Mouse (Mus musculus) lung, embryonic 15.5 days (tissue): ENCODE results near the gene Dgat2. TPM values are rescaled to one million over a fixed set of nuclear protein-coding genes. Genes with fewer than 3 reads are reported as not detected.
A peak's percentile ranks its signal among the peaks of the same experiment; 100 is the strongest.

Experiments
- ATAC-seq: fragments of 200-750 bp; cut with Nextera tagmentation; 2 replicates; pipeline ENCODE4 v1.8.0; 2017; ENCODE audit warnings: moderate number of reproducible peaks, borderline replicate concordance; ENCODE audit not compliant: low FRiP score, low TSS enrichment; ENCODE audit errors: extremely low read depth
- H3K27ac ChIP-seq: fragments of 300-500 bp; sonication (generic); 2 replicates; pipeline ENCODE4 v1.5.1; 2015; ENCODE audit warnings: moderate library complexity, mild to moderate bottlenecking, inconsistent platforms
- H3K27me3 ChIP-seq: fragments of 300-500 bp; sonication (generic); 2 replicates; pipeline ENCODE4 v1.6.1; 2015; ENCODE audit warnings: inconsistent platforms
- H3K36me3 ChIP-seq: fragments of 300-500 bp; sonication (generic); 2 replicates; pipeline ENCODE4 v1.6.1; 2015; ENCODE audit warnings: inconsistent platforms
- H3K4me1 ChIP-seq: fragments of 300-500 bp; sonication (generic); 2 replicates; pipeline ENCODE4 v1.6.1; 2015; ENCODE audit warnings: inconsistent platforms
- H3K4me2 ChIP-seq: fragments of 300-500 bp; sonication (generic); 2 replicates; pipeline ENCODE4 v1.6.1; 2015; ENCODE audit warnings: inconsistent platforms, mild to moderate bottlenecking, moderate library complexity
- H3K4me3 ChIP-seq: fragments of 300-500 bp; sonication (generic); 2 replicates; pipeline ENCODE4 v1.5.1; 2015; ENCODE audit warnings: mild to moderate bottlenecking, inconsistent platforms
- H3K9ac ChIP-seq: fragments of 300-500 bp; sonication (generic); 2 replicates; pipeline ENCODE4 v1.6.1; 2015; ENCODE audit warnings: inconsistent platforms
- H3K9me3 ChIP-seq: fragments of 300-500 bp; sonication (generic); 2 replicates; pipeline ENCODE4 v1.6.1; 2016; ENCODE audit warnings: inconsistent platforms
- WGBS: fragments of 180-500 bp; shearing (Covaris S2); methylation state at CpG from one replicate; pipeline ENCODE4 v1.1.7; 2015; 5-methylcytosine and 5-hydroxymethylcytosine counted together
- polyA plus RNA-seq: library from polyadenylated mRNA; unstranded; fragments of >200 nt; fragmentation: Nextera tagmentation; extraction: Ambion mirVana; gene quantifications from 2 replicates; pipeline ENCODE4 v1.2.1, GENCODE M21; 2015

Dgat2 gene
- polyA plus RNA-seq, 1 experiment from 2014 or later, result 34.7 TPM

GRCm38 (mm10) chr7:99158904-99159303, 23.6 kb downstream of the Dgat2 start:
- peaks cover 16% of the 10 kb centered on the region for H3K4me1 ChIP-seq
- no peaks in the 10 kb centered on the region for H3K27me3 ChIP-seq
- no peaks in the 10 kb centered on the region for H3K36me3 ChIP-seq
- H3K9me3 ChIP-seq, result no peaks in the 10 kb centered on the region
- H3K27ac ChIP-seq, result no peak overlapping the region
- ATAC-seq, result no peak
- H3K4me3 ChIP-seq, result no peak overlapping the region
- no peak overlapping the region for H3K4me2 ChIP-seq
- H3K9ac ChIP-seq, result no peak overlapping the region
- WGBS, result 69% methylated on average over 5 of the region's 5 CpGs

GRCm38 (mm10) chr7:99158011-99158410, 24.5 kb downstream of the Dgat2 start:
- no peak for ATAC-seq
- H3K9me3 ChIP-seq, result no peaks in the 10 kb centered on the region
- H3K4me2 ChIP-seq, result no peak overlapping the region
- H3K4me3 ChIP-seq, result no peak overlapping the region
- peaks cover 16% of the 10 kb centered on the region for H3K4me1 ChIP-seq
- WGBS, result 82% methylated on average over 8 of the region's 8 CpGs
- no peaks in the 10 kb centered on the region for H3K36me3 ChIP-seq
- no peak overlapping the region for H3K9ac ChIP-seq
- no peaks in the 10 kb centered on the region for H3K27me3 ChIP-seq
- no peak overlapping the region for H3K27ac ChIP-seq

- Histone ChIP-seq H3K27ac (no peak overlapping the region), H3K36me3 (no peaks in the 10 kb centered on the region), H3K4me1 (peaks cover 16% of the 10 kb centered on the region), H3K9ac (no peak overlapping the region), H3K9me3 (no peaks in the 10 kb centered on the region), H3K4me3 (no peak overlapping the region), H3K4me2 (no peak overlapping the region), H3K27me3 (no peaks in the 10 kb centered on the region)
- no peak for ATAC-seq
- 82% methylated on average over 10 of the region's 10 CpGs for WGBS
Observed at GRCm38 (mm10) chr7:99156737-99157136, 25.8 kb downstream of the Dgat2 start.

GRCm38 (mm10) chr7:99155311-99156289, 26.9 kb downstream of the Dgat2 start:
- H3K36me3 ChIP-seq, result no peaks in the 10 kb centered on the region
- no peaks in the 10 kb centered on the region for H3K27me3 ChIP-seq
- peak overlapping the region; percentile 55 for H3K27ac ChIP-seq
- H3K4me2 ChIP-seq, result peak overlapping the region; percentile 51
- H3K4me1 ChIP-seq, result peaks cover 16% of the 10 kb centered on the region
- 8% methylated on average over 17 of the region's 17 CpGs for WGBS
- peak; percentile 81 for ATAC-seq
- peak overlapping the region; percentile 31 for H3K9ac ChIP-seq
- H3K4me3 ChIP-seq, result peak overlapping the region; percentile 20; the same call in 1 of the 2 replicates
- H3K9me3 ChIP-seq, result no peaks in the 10 kb centered on the region

- peak; percentile 50 for ATAC-seq
- no peaks in the 10 kb centered on the region for H3K36me3 ChIP-seq
- peaks cover 16% of the 10 kb centered on the region for H3K4me1 ChIP-seq
- H3K9me3 ChIP-seq, result no peaks in the 10 kb centered on the region
- H3K27me3 ChIP-seq, result no peaks in the 10 kb centered on the region
- H3K9ac ChIP-seq, result no peak overlapping the region
- no peak overlapping the region for H3K4me3 ChIP-seq
- 44% methylated on average over 8 of the region's 8 CpGs for WGBS
- no peak overlapping the region for H3K4me2 ChIP-seq
- H3K27ac ChIP-seq, result no peak overlapping the region
Observed at GRCm38 (mm10) chr7:99154648-99155151, 27.8 kb downstream of the Dgat2 start.

- Histone ChIP-seq H3K9me3 (no peaks in the 10 kb centered on the region), H3K27ac (no peak overlapping the region), H3K4me3 (no peak overlapping the region), H3K9ac (no peak overlapping the region), H3K36me3 (no peaks in the 10 kb centered on the region), H3K4me2 (no peak overlapping the region), H3K4me1 (peaks cover 16% of the 10 kb centered on the region), H3K27me3 (no peaks in the 10 kb centered on the region)
- no peak for ATAC-seq
- 87% methylated on average over 11 of the region's 11 CpGs for WGBS
Observed at GRCm38 (mm10) chr7:99153686-99154202, 28.8 kb downstream of the Dgat2 start.

- H3K4me2 ChIP-seq, result no peak overlapping the region
- ATAC-seq, result no peak
- no peak overlapping the region for H3K9ac ChIP-seq
- peaks cover 16% of the 10 kb centered on the region for H3K4me1 ChIP-seq
- WGBS, result 77% methylated on average over 8 of the region's 8 CpGs
- no peak overlapping the region for H3K27ac ChIP-seq
- no peaks in the 10 kb centered on the region for H3K36me3 ChIP-seq
- no peaks in the 10 kb centered on the region for H3K9me3 ChIP-seq
- no peaks in the 10 kb centered on the region for H3K27me3 ChIP-seq
- H3K4me3 ChIP-seq, result no peak overlapping the region
Observed at GRCm38 (mm10) chr7:99152756-99153155, 29.8 kb downstream of the Dgat2 start.

GRCm38 (mm10) chr7:99151342-99151741, 31.2 kb downstream of the Dgat2 start:
- 6% methylated on average over 7 of the region's 7 CpGs for WGBS
- H3K4me2 ChIP-seq, result no peak overlapping the region
- H3K27me3 ChIP-seq, result no peaks in the 10 kb centered on the region
- H3K4me1 ChIP-seq, result peaks cover 15% of the 10 kb centered on the region
- no peaks in the 10 kb centered on the region for H3K9me3 ChIP-seq
- ATAC-seq, result peak; percentile 41; the same call in 1 of the 2 replicates
- H3K9ac ChIP-seq, result no peak overlapping the region
- H3K36me3 ChIP-seq, result no peaks in the 10 kb centered on the region
- H3K4me3 ChIP-seq, result no peak overlapping the region
- H3K27ac ChIP-seq, result no peak overlapping the region

GRCm38 (mm10) chr7:99149017-99149416, 33.5 kb downstream of the Dgat2 start:
- Histone ChIP-seq H3K4me3 (no peak overlapping the region), H3K4me2 (no peak overlapping the region), H3K36me3 (no peaks in the 10 kb centered on the region), H3K27ac (no peak overlapping the region), H3K27me3 (no peaks in the 10 kb centered on the region), H3K4me1 (peaks cover 18% of the 10 kb centered on the region), H3K9ac (no peak overlapping the region), H3K9me3 (no peaks in the 10 kb centered on the region)
- 46% methylated on average over 1 of the region's 1 CpGs for WGBS
- ATAC-seq, result no peak

- Histone ChIP-seq H3K27me3 (no peaks in the 10 kb centered on the region), H3K4me3 (no peak overlapping the region), H3K4me1 (peaks cover 18% of the 10 kb centered on the region), H3K36me3 (no peaks in the 10 kb centered on the region), H3K27ac (no peak overlapping the region), H3K9me3 (no peaks in the 10 kb centered on the region), H3K4me2 (no peak overlapping the region), H3K9ac (no peak overlapping the region)
- WGBS, result 84% methylated on average over 7 of the region's 7 CpGs
- no peak for ATAC-seq
Observed at GRCm38 (mm10) chr7:99147494-99147893, 35.0 kb downstream of the Dgat2 start.

GRCm38 (mm10) chr7:99146906-99147305, 35.6 kb downstream of the Dgat2 start:
- peaks cover 21% of the 10 kb centered on the region for H3K4me1 ChIP-seq
- no peaks in the 10 kb centered on the region for H3K27me3 ChIP-seq
- H3K27ac ChIP-seq, result no peak overlapping the region
- no peaks in the 10 kb centered on the region for H3K9me3 ChIP-seq
- H3K4me2 ChIP-seq, result no peak overlapping the region
- 50% methylated on average over 7 of the region's 7 CpGs for WGBS
- no peak overlapping the region for H3K9ac ChIP-seq
- H3K4me3 ChIP-seq, result no peak overlapping the region
- H3K36me3 ChIP-seq, result no peaks in the 10 kb centered on the region
- no peak for ATAC-seq

GRCm38 (mm10) chr7:99146011-99146410, 36.5 kb downstream of the Dgat2 start:
- no peak overlapping the region for H3K9ac ChIP-seq
- no peaks in the 10 kb centered on the region for H3K36me3 ChIP-seq
- H3K4me1 ChIP-seq, result peaks cover 25% of the 10 kb centered on the region
- no peaks in the 10 kb centered on the region for H3K27me3 ChIP-seq
- peak overlapping the region; percentile 29; the same call in 1 of the 2 replicates for H3K27ac ChIP-seq
- H3K9me3 ChIP-seq, result no peaks in the 10 kb centered on the region
- no peak overlapping the region for H3K4me2 ChIP-seq
- 21% methylated on average over 7 of the region's 7 CpGs for WGBS
- no peak overlapping the region for H3K4me3 ChIP-seq
- no peak for ATAC-seq
